Mouse (Mus musculus): ENCODE data around the gene Rpl12. TPM values are rescaled to one million over a fixed set of nuclear protein-coding genes. Genes with fewer than 3 reads are reported as not detected.
"Not testable (repeated sequence)": the region's sequence is repeated elsewhere in the genome, so short reads cannot be mapped to it uniquely, and the experiment has no call there.

The Rpl12 gene
- polyA plus RNA-seq, 1 experiment: 173 TPM

DNA sequence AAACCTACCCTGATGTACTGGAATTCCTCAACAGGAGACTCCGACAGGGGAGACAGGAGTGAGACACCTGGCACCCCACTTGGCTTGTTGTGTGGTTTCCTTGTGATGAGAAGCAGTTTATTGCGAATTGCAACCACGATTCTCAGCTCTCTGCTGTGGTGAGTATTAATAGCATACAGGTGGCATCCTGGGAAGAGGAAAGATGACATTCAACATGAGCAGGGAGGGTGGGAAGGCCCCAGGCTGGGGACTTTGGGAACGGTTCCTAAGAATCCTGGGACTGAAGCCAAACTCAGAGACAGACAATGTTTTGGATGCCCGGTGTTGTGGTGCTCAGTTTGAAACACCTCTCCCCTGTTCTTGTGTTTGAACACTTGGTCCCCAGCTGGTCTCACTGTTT, 43.7 kb downstream of the Rpl12 start:
- no peaks in the 10 kb centered on the region for H3K4me1 ChIP-seq (ENCODE audit: control insufficient read depth)
- no peaks in the 10 kb centered on the region; the same call in 1 of the 2 replicates for H3K27me3 ChIP-seq (ENCODE audit: control insufficient read depth)
- no peak overlapping the region for H3K4me3 ChIP-seq (replicated peaks)
- TF ChIP-seq TAL1 (IDR thresholded peaks at IDR 0.05; ENCODE audit: low read length): no peak
- no peak for TF ChIP-seq GATA1 (IDR thresholded peaks at IDR 0.05; ENCODE audit: low read length)
- H3K9me3 ChIP-seq (ENCODE audit: control insufficient read depth, low read length): no peaks in the 10 kb centered on the region
- no peaks in the 10 kb centered on the region for H3K36me3 ChIP-seq (ENCODE audit: control insufficient read depth)

DNA sequence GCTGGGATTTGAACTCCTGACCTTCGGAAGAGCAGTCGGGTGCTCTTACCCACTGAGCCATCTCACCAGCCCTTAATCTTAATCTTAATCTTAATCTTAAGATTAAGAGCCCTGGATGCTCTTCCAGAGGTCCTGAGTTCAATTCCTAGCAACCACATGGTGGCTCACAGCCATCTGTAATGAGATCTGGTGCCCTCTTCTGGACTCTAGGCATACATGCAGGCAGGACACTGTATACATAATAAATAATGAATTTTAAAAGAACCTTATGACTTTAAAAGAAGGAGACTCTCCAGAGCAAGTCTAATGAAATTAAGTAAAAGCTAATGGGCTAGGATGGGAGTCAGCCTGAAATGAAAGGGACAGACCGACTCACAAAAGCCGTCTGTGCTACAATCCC, 47.7 kb downstream of the Rpl12 start:
- not testable (repeated sequence) for H3K4me1 ChIP-seq (ENCODE audit: control insufficient read depth); H3K4me3 ChIP-seq (replicated peaks); H3K36me3 ChIP-seq (ENCODE audit: control insufficient read depth); H3K9me3 ChIP-seq (ENCODE audit: control insufficient read depth, low read length); H3K27me3 ChIP-seq (ENCODE audit: control insufficient read depth)

GRCm38 (mm10) chr2:33014877-33015276, 53.5 kb downstream of the Rpl12 start:
- Histone ChIP-seq H3K4me1 (ENCODE audit: control insufficient read depth) (no peaks in the 10 kb centered on the region), H3K27me3 (ENCODE audit: control insufficient read depth) (no peaks in the 10 kb centered on the region), H3K4me3 (replicated peaks) (no peak overlapping the region), H3K36me3 (ENCODE audit: control insufficient read depth) (no peaks in the 10 kb centered on the region), H3K9me3 (ENCODE audit: control insufficient read depth, low read length) (no peaks in the 10 kb centered on the region)
- no peak for TF ChIP-seq TAL1 (IDR thresholded peaks at IDR 0.05; ENCODE audit: low read length)
- TF ChIP-seq GATA1 (IDR thresholded peaks at IDR 0.05; ENCODE audit: low read length): no peak

Other genes with a start within 250 kb of the Rpl12 start
- gene Cdk9, start 248.5 kb upstream of the Rpl12 start, polyA plus RNA-seq (2012): 6.1 and 10.2 TPM in 2 replicates
- 0.04 and 0.06 TPM in 2 replicates for gene Sh2d3c, start 240.5 kb upstream of the Rpl12 start, polyA plus RNA-seq (2012)
- gene 6330409D20Rik, start 220.5 kb upstream of the Rpl12 start, polyA plus RNA-seq (2012): not detected in 2 replicates
- gene Tor2a, start 204.3 kb upstream of the Rpl12 start, polyA plus RNA-seq (2012): 1.5 and 2.4 TPM in 2 replicates
- gene Ttc16, start 185.9 kb upstream of the Rpl12 start, polyA plus RNA-seq (2012): 0.02 TPM in 1 of 2 replicates, not detected in the other
- 0.06 TPM in 1 of 2 replicates, not detected in the other for gene Ptrh1, start 185.8 kb upstream of the Rpl12 start, polyA plus RNA-seq (2012)
- not detected in 2 replicates for gene Cfap157, start 177.1 kb upstream of the Rpl12 start, polyA plus RNA-seq (2012)
- gene Stxbp1, start 114.3 kb upstream of the Rpl12 start, polyA plus RNA-seq (2012): 0.02 and 0.03 TPM in 2 replicates
- gene Fam129b, start 85.4 kb upstream of the Rpl12 start, polyA plus RNA-seq (2012): 0.11 and 0.13 TPM in 2 replicates
- 0.18 and 0.20 TPM in 2 replicates for gene Lrsam1, start 55 bp downstream of the Rpl12 start, polyA plus RNA-seq (2012)
- gene Slc2a8, start 20.5 kb downstream of the Rpl12 start, polyA plus RNA-seq (2012): 4.3 and 7.0 TPM in 2 replicates
- gene Garnl3, start 170.1 kb downstream of the Rpl12 start, polyA plus RNA-seq (2012): not detected in 2 replicates

Measured in erythroblast, embryonic 14.5 days (primary cell).